Mouse (Mus musculus): ENCODE data around the gene Itpr2. TPM values are rescaled to one million over a fixed set of nuclear protein-coding genes. Genes with fewer than 3 reads are reported as not detected.

Itpr2 gene
- polyA plus RNA-seq, 1 experiment from 2014 or later: 6.3 TPM

DNA sequence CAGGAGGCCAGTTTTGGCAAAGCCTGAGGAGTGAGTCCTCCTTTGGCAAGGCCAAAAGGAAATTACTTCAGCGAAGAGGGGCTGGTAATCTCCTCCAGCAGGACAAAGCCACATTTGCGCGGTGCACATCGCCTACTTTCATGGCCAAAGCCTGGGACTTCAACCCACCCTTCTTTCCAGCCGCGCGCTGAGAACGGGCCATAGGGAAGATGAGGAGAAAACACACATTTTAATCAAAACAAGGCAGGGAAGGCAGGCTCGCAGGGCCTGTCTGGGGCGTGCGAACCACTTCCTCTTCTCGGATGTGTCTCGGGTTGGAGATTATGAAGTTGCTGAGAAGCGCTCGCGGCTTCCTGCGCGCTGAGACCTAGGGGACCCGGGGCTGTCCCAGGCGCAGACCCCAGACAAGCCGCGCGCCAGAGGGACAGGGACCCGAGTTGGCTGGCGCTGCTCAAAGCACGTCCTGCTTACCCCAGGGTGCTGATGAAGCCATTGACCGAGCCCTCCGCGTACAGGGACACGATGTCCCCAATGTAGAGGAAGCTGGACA is 632 bp downstream of the Itpr2 start:
- under 1% methylated on average over 30 of the region's 30 CpGs for WGBS
- TF ChIP-seq CTCF (IDR thresholded peaks at IDR 0.05; ENCODE audit: low read depth): no peak
- H3K9ac ChIP-seq (ENCODE audit: low read depth, low read length): peak overlapping the region; percentile 60
- H3K27me3 ChIP-seq (replicated peaks; ENCODE audit: control insufficient read depth, insufficient read depth, low read length): 0 out of 2 replicates have a peak, but pooled peaks cover 14% of the 10 kb centered on the region
- no peaks in the 10 kb centered on the region for H3K9me3 ChIP-seq (ENCODE audit: control insufficient read depth)
- peak overlapping the region; percentile 98 for H3K4me2 ChIP-seq (replicated peaks; ENCODE audit: low read depth)
- H3K27ac ChIP-seq (ENCODE audit: low read depth, low read length): peak overlapping the region; percentile 11; the same call in 1 of the 2 replicates
- no peak for ATAC-seq
- no peaks in the 10 kb centered on the region for H3K36me3 ChIP-seq (ENCODE audit: control insufficient read depth, insufficient read depth)
- peak overlapping the region; percentile 77 for H3K4me3 ChIP-seq (ENCODE audit: low read depth, low read length)
- H3K4me1 ChIP-seq (replicated peaks; ENCODE audit: control insufficient read depth, insufficient read depth, low read length): no peaks in the 10 kb centered on the region

GRCm38 (mm10) chr6:146500771-146501170 is 1.3 kb downstream of the Itpr2 start:
- Histone ChIP-seq H3K27ac (ENCODE audit: low read depth, low read length) (no peak overlapping the region), H3K4me1 (replicated peaks; ENCODE audit: control insufficient read depth, insufficient read depth, low read length) (no peaks in the 10 kb centered on the region), H3K9ac (ENCODE audit: low read depth, low read length) (no peak overlapping the region), H3K36me3 (ENCODE audit: control insufficient read depth, insufficient read depth) (no peaks in the 10 kb centered on the region), H3K4me2 (replicated peaks; ENCODE audit: low read depth) (peak overlapping the region; percentile 98), H3K4me3 (ENCODE audit: low read depth, low read length) (peak overlapping the region; percentile 77), H3K27me3 (replicated peaks; ENCODE audit: control insufficient read depth, insufficient read depth, low read length) (0 out of 2 replicates have a peak, but pooled peaks cover 14% of the 10 kb centered on the region), H3K9me3 (ENCODE audit: control insufficient read depth) (no peaks in the 10 kb centered on the region)
- no peak for ATAC-seq
- TF ChIP-seq CTCF (IDR thresholded peaks at IDR 0.05; ENCODE audit: low read depth): no peak
- 68% methylated on average over 5 of the region's 5 CpGs for WGBS

GRCm38 (mm10) chr6:146500206-146500605 is 1.8 kb downstream of the Itpr2 start:
- TF ChIP-seq CTCF (IDR thresholded peaks at IDR 0.05; ENCODE audit: low read depth): no peak
- Histone ChIP-seq H3K27me3 (replicated peaks; ENCODE audit: control insufficient read depth, insufficient read depth, low read length) (0 out of 2 replicates have a peak, but pooled peaks cover 14% of the 10 kb centered on the region), H3K4me3 (ENCODE audit: low read depth, low read length) (no peak overlapping the region), H3K4me1 (replicated peaks; ENCODE audit: control insufficient read depth, insufficient read depth, low read length) (no peaks in the 10 kb centered on the region), H3K36me3 (ENCODE audit: control insufficient read depth, insufficient read depth) (no peaks in the 10 kb centered on the region), H3K4me2 (replicated peaks; ENCODE audit: low read depth) (peak overlapping the region; percentile 30), H3K27ac (ENCODE audit: low read depth, low read length) (no peak overlapping the region), H3K9me3 (ENCODE audit: control insufficient read depth) (no peaks in the 10 kb centered on the region), H3K9ac (ENCODE audit: low read depth, low read length) (no peak overlapping the region)
- ATAC-seq: no peak
- 46% methylated on average over 6 of the region's 6 CpGs for WGBS

- Histone ChIP-seq H3K4me1 (replicated peaks; ENCODE audit: control insufficient read depth, insufficient read depth, low read length) (no peaks in the 10 kb centered on the region), H3K4me3 (ENCODE audit: low read depth, low read length) (no peak overlapping the region), H3K9ac (ENCODE audit: low read depth, low read length) (no peak overlapping the region), H3K36me3 (ENCODE audit: control insufficient read depth, insufficient read depth) (no peaks in the 10 kb centered on the region), H3K9me3 (ENCODE audit: control insufficient read depth) (no peaks in the 10 kb centered on the region), H3K27me3 (replicated peaks; ENCODE audit: control insufficient read depth, insufficient read depth, low read length) (0 out of 2 replicates have a peak, but pooled peaks cover 14% of the 10 kb centered on the region), H3K27ac (ENCODE audit: low read depth, low read length) (no peak overlapping the region), H3K4me2 (replicated peaks; ENCODE audit: low read depth) (no peak overlapping the region)
- ATAC-seq: no peak
- no peak for TF ChIP-seq CTCF (IDR thresholded peaks at IDR 0.05; ENCODE audit: low read depth)
- 91% methylated on average over 4 of the region's 4 CpGs for WGBS
Observed at GRCm38 (mm10) chr6:146499566-146499965, 2.5 kb downstream of the Itpr2 start.

- H3K4me1 ChIP-seq (replicated peaks; ENCODE audit: control insufficient read depth, insufficient read depth, low read length): no peaks in the 10 kb centered on the region
- TF ChIP-seq CTCF (IDR thresholded peaks at IDR 0.05; ENCODE audit: low read depth): no peak
- 90% methylated on average over 3 of the region's 3 CpGs for WGBS
- no peak overlapping the region for H3K4me2 ChIP-seq (replicated peaks; ENCODE audit: low read depth)
- no peaks in the 10 kb centered on the region for H3K9me3 ChIP-seq (ENCODE audit: control insufficient read depth)
- no peak for ATAC-seq
- H3K9ac ChIP-seq (ENCODE audit: low read depth, low read length): no peak overlapping the region
- no peak overlapping the region for H3K4me3 ChIP-seq (ENCODE audit: low read depth, low read length)
- H3K27ac ChIP-seq (ENCODE audit: low read depth, low read length): no peak overlapping the region
- H3K27me3 ChIP-seq (replicated peaks; ENCODE audit: control insufficient read depth, insufficient read depth, low read length): 0 out of 2 replicates have a peak, but pooled peaks cover 7% of the 10 kb centered on the region
- no peaks in the 10 kb centered on the region for H3K36me3 ChIP-seq (ENCODE audit: control insufficient read depth, insufficient read depth)
Observed at GRCm38 (mm10) chr6:146498416-146498815, 3.6 kb downstream of the Itpr2 start.

DNA sequence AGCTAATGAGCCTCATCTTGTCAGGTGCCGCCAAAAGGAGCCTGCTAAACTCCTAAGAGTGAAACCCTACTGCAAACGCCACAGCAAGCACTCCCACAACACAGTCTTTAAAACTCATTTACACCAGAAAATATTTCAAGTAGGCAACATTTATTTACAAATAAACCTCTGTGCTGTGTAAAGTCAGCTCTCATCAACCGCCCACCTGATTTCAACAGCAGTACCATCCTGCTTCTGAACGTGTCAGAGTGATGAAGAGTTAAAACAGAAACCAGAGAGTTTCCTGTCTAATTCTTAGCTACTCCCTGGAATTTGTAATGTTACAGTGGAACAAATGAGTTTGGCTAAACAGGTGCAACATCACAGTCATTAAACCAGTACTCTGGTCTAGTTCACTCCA is 4.2 kb downstream of the Itpr2 start:
- H3K4me1 ChIP-seq (replicated peaks; ENCODE audit: control insufficient read depth, insufficient read depth, low read length): no peaks in the 10 kb centered on the region
- WGBS: 77% methylated on average over 4 of the region's 4 CpGs
- no peak overlapping the region for H3K4me3 ChIP-seq (ENCODE audit: low read depth, low read length)
- no peak overlapping the region for H3K27ac ChIP-seq (ENCODE audit: low read depth, low read length)
- no peak overlapping the region for H3K9ac ChIP-seq (ENCODE audit: low read depth, low read length)
- TF ChIP-seq CTCF (IDR thresholded peaks at IDR 0.05; ENCODE audit: low read depth): no peak
- no peak for ATAC-seq
- no peaks in the 10 kb centered on the region for H3K36me3 ChIP-seq (ENCODE audit: control insufficient read depth, insufficient read depth)
- no peak overlapping the region for H3K4me2 ChIP-seq (replicated peaks; ENCODE audit: low read depth)
- H3K9me3 ChIP-seq (ENCODE audit: control insufficient read depth): no peaks in the 10 kb centered on the region
- H3K27me3 ChIP-seq (replicated peaks; ENCODE audit: control insufficient read depth, insufficient read depth, low read length): 0 out of 2 replicates have a peak, but pooled peaks cover 2% of the 10 kb centered on the region

Measured in intestine, postnatal 0 days (tissue).